Mouse (Mus musculus) lung, postnatal 0 days (tissue): ENCODE measurements around the gene Nmral1. TPM values are rescaled to one million over a fixed set of nuclear protein-coding genes. Genes with fewer than 3 reads are reported as not detected.

Experiments
- ATAC-seq: fragments of 200-750 bp; cut with Nextera tagmentation; 2 replicates; pipeline ENCODE4 v1.8.0; 2017; ENCODE audit warnings: moderate library complexity
- DNase-seq: peaks from one replicate; pipeline ENCODE4 v3.0.0-alpha.2; 2016; ENCODE audit warnings: low spot score
- H3K27ac ChIP-seq: fragments of 300-500 bp; sonication (generic); 2 replicates; pipeline ENCODE4 v1.5.1; 2014; ENCODE audit warnings: antibody characterized with exemption, mild to moderate bottlenecking, low read length, mixed read lengths
- H3K27me3 ChIP-seq: fragments of 300-500 bp; sonication (generic); replicated peaks from 2 replicates; pipeline ENCODE4 v1.6.1; 2014; ENCODE audit warnings: low read length, mixed read lengths; ENCODE audit not compliant: insufficient read depth
- H3K36me3 ChIP-seq: fragments of 300-500 bp; sonication (generic); 2 replicates; pipeline ENCODE4 v1.6.1; 2014; ENCODE audit warnings: low read length, mixed read lengths; ENCODE audit not compliant: insufficient read depth
- H3K4me1 ChIP-seq: fragments of 300-500 bp; sonication (generic); 2 replicates; pipeline ENCODE4 v1.6.1; 2014; ENCODE audit warnings: antibody characterized with exemption, low read depth, low read length, mixed read lengths; ENCODE audit not compliant: insufficient read depth
- H3K4me2 ChIP-seq: fragments of 300-500 bp; sonication (generic); replicated peaks from 2 replicates; pipeline ENCODE4 v1.6.1; 2014; ENCODE audit warnings: low read depth, mild to moderate bottlenecking, low read length, moderate library complexity, mixed read lengths
- H3K4me3 ChIP-seq: fragments of 300-500 bp; sonication (generic); 2 replicates; pipeline ENCODE4 v1.5.1; 2014; ENCODE audit warnings: low read depth, low read length
- H3K9ac ChIP-seq: fragments of 300-500 bp; sonication (generic); replicated peaks from 2 replicates; pipeline ENCODE4 v1.6.1; 2014; ENCODE audit warnings: low read depth, mild to moderate bottlenecking
- H3K9me3 ChIP-seq: fragments of 300-500 bp; sonication (generic); 2 replicates; pipeline ENCODE4 v1.6.1; 2016; ENCODE audit warnings: low read length, mixed read lengths
- CTCF ChIP-seq: IDR thresholded peaks from 2 replicates; pipeline ENCODE4 v1.5.1; 2016; ENCODE audit warnings: antibody characterized with exemption, mild to moderate bottlenecking
- EP300 ChIP-seq: IDR thresholded peaks from 2 replicates; pipeline ENCODE4 v1.6.1; 2016; ENCODE audit warnings: antibody characterized with exemption, mild to moderate bottlenecking, control low read depth
- WGBS: fragments of 180-500 bp; shearing (Covaris S2); extraction: QIAGEN DNeasy Blood & Tissue Kit; methylation state at CpG from one replicate; pipeline ENCODE4 v1.1.7; 2014; 5-methylcytosine and 5-hydroxymethylcytosine counted together
- polyA plus RNA-seq: library from polyadenylated mRNA; unstranded; fragments of >200 nt; fragmentation: Nextera tagmentation; extraction: Ambion mirVana; gene quantifications from 2 replicates; pipeline ENCODE4 v1.2.1, GENCODE M21; 2015

Nmral1 gene
- polyA plus RNA-seq, 1 experiment from 2014 or later: 7.1 TPM

- H3K4me2 ChIP-seq: 0 out of 2 replicates have a peak overlapping the region, but pooled peaks have one; percentile 5
- peak overlapping the region; percentile 68 for H3K27ac ChIP-seq
- no peaks in the 10 kb centered on the region for H3K27me3 ChIP-seq
- no peak overlapping the region for H3K9ac ChIP-seq
- DNase-seq (no peak), ATAC-seq (no peak)
- H3K4me3 ChIP-seq: no peak overlapping the region
- 55% methylated on average over 3 of the region's 3 CpGs for WGBS
- no peaks in the 10 kb centered on the region for H3K36me3 ChIP-seq
- no peaks in the 10 kb centered on the region for H3K9me3 ChIP-seq
- peaks cover 7% of the 10 kb centered on the region; the same call in 1 of the 2 replicates for H3K4me1 ChIP-seq
- TF ChIP-seq CTCF (no peak), EP300 (no peak)
Measured at GRCm38 (mm10) chr16:4722915-4723209, 3.7 kb upstream of the Nmral1 start.

GRCm38 (mm10) chr16:4722128-4722914 is 3.2 kb upstream of the Nmral1 start:
- Histone ChIP-seq H3K4me1 (peaks cover 7% of the 10 kb centered on the region; the same call in 1 of the 2 replicates), H3K9ac (0 out of 2 replicates have a peak overlapping the region, but pooled peaks have one; percentile 23), H3K4me2 (peak overlapping the region; percentile 28), H3K9me3 (no peaks in the 10 kb centered on the region), H3K27ac (peak overlapping the region; percentile 68), H3K27me3 (no peaks in the 10 kb centered on the region), H3K36me3 (no peaks in the 10 kb centered on the region), H3K4me3 (no peak overlapping the region)
- TF ChIP-seq EP300: no peak
- ATAC-seq (peak; percentile 26), DNase-seq (peak; percentile 86)
- WGBS: 40% methylated on average over 7 of the region's 7 CpGs

- H3K4me2 ChIP-seq: peak overlapping the region; percentile 80; the same call in 1 of the 2 replicates
- H3K27ac ChIP-seq: no peak overlapping the region
- no peak for ATAC-seq
- 50% methylated on average over 3 of the region's 3 CpGs for WGBS
- H3K9ac ChIP-seq: no peak overlapping the region
- no peaks in the 10 kb centered on the region for H3K27me3 ChIP-seq
- no peaks in the 10 kb centered on the region for H3K9me3 ChIP-seq
- no peak for DNase-seq
- H3K4me3 ChIP-seq: no peak overlapping the region
- no peaks in the 10 kb centered on the region for H3K36me3 ChIP-seq
- peaks cover 7% of the 10 kb centered on the region; the same call in 1 of the 2 replicates for H3K4me1 ChIP-seq
- TF ChIP-seq EP300 (no peak), CTCF (no peak)
Measured at GRCm38 (mm10) chr16:4717866-4718265, 1.3 kb downstream of the Nmral1 start.

- no peaks in the 10 kb centered on the region for H3K4me1 ChIP-seq
- H3K9ac ChIP-seq: no peak overlapping the region
- no peak for TF ChIP-seq EP300
- no peak for TF ChIP-seq CTCF
- no peaks in the 10 kb centered on the region for H3K9me3 ChIP-seq
- ATAC-seq (no peak), DNase-seq (no peak)
- H3K36me3 ChIP-seq: no peaks in the 10 kb centered on the region
- no peak overlapping the region for H3K27ac ChIP-seq
- no peak overlapping the region for H3K4me2 ChIP-seq
- no peak overlapping the region for H3K4me3 ChIP-seq
- whole genome bisulfite sequencing: 86% methylated on average over 17 of the region's 17 CpGs
- no peaks in the 10 kb centered on the region for H3K27me3 ChIP-seq
Measured at GRCm38 (mm10) chr16:4713861-4714710, 5.1 kb downstream of the Nmral1 start.

- Histone ChIP-seq H3K27ac (no peak overlapping the region), H3K9me3 (no peaks in the 10 kb centered on the region), H3K4me2 (no peak overlapping the region), H3K27me3 (no peaks in the 10 kb centered on the region), H3K4me1 (no peaks in the 10 kb centered on the region), H3K4me3 (no peak overlapping the region), H3K36me3 (no peaks in the 10 kb centered on the region), H3K9ac (no peak overlapping the region)
- DNase-seq (no peak), ATAC-seq (no peak)
- no peak for TF ChIP-seq EP300
- no peak for TF ChIP-seq CTCF
- 94% methylated on average over 4 of the region's 4 CpGs for WGBS
Measured at GRCm38 (mm10) chr16:4711173-4711572, 8.0 kb downstream of the Nmral1 start.

- Histone ChIP-seq H3K9me3 (no peaks in the 10 kb centered on the region), H3K4me2 (no peak overlapping the region), H3K27me3 (no peaks in the 10 kb centered on the region), H3K9ac (no peak overlapping the region), H3K4me3 (no peak overlapping the region), H3K36me3 (peaks cover 25% of the 10 kb centered on the region), H3K27ac (no peak overlapping the region), H3K4me1 (no peaks in the 10 kb centered on the region)
- ATAC-seq: peak; percentile 91
- peak; percentile 66 for DNase-seq
- WGBS: 40% methylated on average over 4 of the region's 4 CpGs
- TF ChIP-seq CTCF: no peak
- no peak for TF ChIP-seq EP300
Measured at GRCm38 (mm10) chr16:4705541-4705940, 13.6 kb downstream of the Nmral1 start.
